Mouse (Mus musculus) heart, postnatal 0 days (tissue): ENCODE data around the gene Wrb.

ENCODE experiments used
- CTCF ChIP-seq: IDR thresholded peaks from 2 replicates; pipeline ENCODE4 v1.5.1; 2016; ENCODE audit warnings: antibody characterized with exemption, control low read depth, low read depth
- EP300 ChIP-seq: IDR thresholded peaks from 2 replicates; pipeline ENCODE4 v1.6.1; 2016; ENCODE audit warnings: antibody characterized with exemption, low read depth

DNA sequence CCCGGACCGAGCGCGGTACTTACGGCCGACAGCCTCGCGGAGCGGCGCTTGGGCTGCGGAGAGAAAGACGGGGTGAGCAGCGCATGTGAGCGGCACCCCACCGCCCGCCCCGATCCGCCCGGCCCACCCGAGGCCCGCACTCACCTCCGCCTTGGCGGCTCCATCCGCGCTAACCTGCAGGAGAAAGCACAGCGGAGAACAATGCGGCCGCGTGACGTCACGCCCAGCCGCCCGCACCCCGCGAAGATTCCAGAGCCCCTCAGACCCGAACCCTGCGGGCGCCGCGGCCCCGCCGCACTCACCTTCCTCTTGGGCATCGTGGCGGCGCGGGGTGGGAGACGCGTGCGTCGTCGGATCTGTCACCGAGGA is 17.9 kb upstream of the Wrb start:
- no peak for TF ChIP-seq CTCF
- no peak; the same call in 1 of the 2 replicates for TF ChIP-seq EP300
